Mouse (Mus musculus) lung, adult 18-20 months (tissue): Measurements from ENCODE around the gene Slc22a23.
A peak's percentile ranks its signal among the peaks of the same experiment; 100 is the strongest.

ENCODE experiments used
- DNase-seq, 2 experiments: peaks; one replicate each; pipeline ENCODE4 v3.0.0; 2022; ENCODE audit warnings: mixed read lengths in 2 of 2

The Slc22a23 gene

DNA sequence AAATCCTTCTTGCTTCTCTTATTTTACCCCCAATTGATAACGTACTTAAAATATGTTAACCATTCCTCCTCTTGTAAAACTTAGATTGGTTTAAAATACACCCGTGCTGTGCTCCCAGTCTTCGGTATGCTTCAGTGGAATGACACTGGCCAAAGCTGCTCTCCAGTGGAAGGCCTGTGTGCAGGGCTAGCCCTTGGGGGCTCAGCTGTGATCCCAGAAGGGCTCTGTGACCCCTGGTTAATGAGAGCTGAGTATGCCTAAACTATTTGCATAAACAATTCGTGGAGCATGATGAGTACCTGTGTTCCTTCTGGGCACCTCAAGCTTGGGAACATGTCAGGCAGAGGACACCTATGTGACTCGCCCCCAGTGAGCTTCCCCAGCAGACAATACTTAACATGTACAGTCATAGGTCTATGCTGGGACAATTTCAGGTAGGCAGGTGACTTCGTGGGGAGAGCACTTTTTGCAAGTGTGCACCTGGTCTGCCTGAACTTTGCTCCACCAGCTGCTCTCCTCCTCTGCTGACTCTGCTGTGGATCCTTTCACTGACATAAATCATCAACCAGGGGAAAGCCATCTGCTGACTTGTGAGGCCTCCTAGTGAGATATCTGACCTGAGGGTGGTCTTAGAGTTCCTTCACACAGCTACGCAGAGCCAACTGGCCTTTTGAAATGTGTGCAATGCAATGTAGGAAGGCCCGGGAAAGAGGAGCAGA is 77.9 kb downstream of the Slc22a23 start:
- no peak for DNase-seq

DNA sequence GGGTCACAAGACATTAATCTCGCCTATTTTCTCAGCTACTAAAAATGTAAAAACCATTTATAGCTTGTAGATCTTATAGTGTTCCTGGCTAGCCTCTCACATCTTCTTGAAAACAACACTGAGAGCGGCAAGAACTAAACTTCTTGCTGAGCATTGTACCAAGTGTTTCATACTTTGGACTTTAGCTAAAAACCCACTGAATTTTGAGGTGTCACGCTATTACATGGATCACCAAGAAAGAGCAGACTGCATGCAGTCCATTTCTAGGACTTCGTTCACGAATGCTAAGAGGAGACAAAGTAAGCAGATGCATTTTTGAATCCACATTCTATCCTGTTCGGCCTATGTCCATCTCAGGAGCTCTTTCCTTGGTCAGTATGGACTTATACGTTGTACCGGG is 78.9 kb downstream of the Slc22a23 start:
- DNase-seq = no peak

DNA sequence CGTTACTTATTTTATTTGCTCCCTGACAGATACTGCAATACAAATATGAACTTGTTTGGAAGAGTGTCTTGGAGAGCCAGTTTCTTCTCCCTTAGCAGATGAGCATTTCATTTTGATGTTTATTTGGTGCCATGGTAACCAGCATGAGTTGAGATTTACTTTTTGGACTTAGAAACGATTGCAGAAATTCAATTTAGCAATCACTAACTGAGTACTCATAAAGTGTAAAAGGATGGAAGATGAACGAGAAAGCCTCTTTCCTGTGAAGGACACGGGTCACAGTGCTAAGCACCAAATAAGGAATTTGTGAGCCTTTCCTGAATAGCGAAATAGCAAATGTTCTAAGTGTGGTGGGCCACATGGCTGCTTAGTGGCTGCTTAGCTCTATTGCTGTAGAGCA is 79.4 kb downstream of the Slc22a23 start:
- DNase-seq = no peak

DNA sequence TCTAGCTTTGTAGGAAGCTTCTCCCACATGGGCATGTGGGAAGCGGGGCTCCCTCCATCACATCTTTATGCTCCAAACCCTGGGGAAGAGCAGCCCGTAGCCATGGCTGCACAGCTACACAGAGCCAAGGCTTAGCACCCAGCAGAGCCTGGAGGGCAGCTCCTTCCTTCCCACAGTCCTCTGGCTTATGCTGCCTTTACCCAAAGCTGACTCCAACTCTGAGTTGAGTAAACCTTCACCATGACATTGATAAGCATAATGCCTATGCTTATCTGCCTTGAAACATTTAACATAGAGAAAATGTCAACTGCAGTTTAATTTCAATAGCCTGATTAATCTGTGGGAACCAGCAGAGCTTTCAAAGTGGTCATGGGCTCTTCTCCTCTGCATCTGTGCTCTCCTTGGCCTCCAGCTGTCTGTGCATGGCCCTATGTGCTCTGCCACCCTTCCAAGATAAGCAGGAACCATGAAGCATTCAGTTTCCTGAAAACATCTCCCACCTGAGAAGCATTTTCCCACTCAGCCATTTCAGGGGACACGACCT is 79.9 kb downstream of the Slc22a23 start:
- DNase-seq = no peak

DNA sequence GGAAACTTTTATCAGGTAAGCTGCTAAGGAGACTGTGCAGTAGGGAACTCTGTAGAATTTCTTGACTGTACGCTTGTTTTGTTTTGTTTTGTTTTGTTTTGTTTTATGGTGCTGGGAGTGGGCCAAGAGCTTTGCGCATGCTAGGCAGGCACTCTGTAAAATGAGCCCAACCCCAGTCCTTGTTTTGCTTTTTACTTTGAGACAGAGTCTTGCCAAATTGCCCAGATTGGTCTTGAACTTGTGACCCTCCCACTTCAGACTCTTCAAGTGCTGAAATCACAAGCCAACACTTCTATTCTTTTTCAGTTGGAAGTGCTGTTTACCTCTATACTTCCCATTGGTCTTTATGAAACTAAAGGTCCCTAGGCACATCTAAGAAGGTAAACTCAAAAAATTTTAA is 80.5 kb downstream of the Slc22a23 start:
- peak; percentile 44 to 64 for DNase-seq

DNA sequence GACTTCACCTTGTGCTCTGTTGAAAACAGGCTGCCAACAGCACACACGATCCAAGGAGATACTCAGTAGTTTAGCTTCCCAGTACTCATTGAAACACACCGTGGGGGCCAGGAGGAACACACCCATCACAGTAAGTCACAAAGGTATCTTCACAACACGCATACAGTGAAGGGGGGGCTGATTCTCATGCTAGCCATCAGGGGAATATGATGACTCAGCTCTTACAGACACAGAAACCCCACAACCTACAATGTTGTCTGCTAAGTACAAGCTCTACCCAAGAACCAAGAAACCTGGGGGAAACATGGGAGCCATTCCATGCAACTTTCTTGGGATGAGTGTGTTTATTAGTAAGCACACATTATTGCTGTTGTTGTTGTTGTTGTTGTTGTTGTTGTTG is 86.2 kb downstream of the Slc22a23 start:
- no peak for DNase-seq

DNA sequence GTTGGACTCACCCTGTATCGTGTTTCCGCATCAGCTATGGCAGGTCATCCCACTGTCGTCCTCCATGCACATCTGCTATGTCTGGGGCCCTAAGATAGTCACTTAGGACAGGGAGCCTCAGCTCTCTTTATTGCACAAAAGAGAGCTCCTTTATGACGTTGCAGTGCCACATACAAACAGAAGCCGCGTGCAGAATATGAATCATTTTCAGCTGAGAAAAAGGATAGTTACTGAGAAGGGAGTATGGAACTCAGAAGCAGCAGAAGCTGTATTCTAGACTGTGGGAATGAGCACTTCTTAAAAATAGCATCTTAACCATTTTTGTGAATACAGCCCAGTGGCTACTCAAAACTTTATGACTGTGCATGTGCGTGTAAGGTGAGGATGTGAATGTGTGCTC is 87.8 kb downstream of the Slc22a23 start:
- DNase-seq = no peak

DNA sequence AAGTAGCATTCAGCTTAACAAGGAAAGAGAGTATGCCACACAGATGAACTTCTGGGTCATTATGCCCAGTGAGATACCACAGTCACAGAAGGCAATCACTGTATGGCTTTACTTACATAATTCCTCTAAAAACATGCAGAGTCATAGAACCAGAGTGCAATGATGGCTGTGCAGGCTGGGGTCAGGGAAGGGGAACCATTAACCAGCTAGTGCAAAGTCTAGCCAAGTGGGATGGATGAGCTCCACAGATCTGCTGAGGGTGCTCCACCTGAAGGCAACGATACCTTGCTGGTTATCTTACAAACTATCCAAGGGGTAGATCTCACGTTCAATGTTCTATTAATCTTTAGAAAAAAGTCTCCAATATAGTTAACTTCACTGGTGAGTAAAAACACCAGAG is 88.3 kb downstream of the Slc22a23 start:
- no peak for DNase-seq

DNA sequence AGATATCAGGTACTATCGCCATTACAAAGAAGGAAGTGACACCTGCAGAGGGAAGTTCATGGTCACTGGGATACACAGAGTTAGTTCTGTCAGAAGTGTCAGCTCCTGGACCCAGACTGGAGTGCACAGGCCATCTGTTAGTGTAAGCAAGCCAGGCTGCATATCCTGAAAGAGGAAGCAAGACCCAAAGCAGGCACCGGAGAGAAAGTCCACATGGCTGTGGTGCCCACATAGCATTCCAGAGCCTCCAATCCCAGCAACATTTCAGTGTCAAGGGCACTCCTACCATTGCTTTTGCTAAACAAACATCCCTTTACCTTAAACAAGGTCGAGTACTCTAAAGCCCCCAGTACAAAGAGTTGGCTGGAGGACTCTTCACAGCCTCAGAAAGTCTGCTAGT is 89.7 kb downstream of the Slc22a23 start:
- DNase-seq = peak; percentile 43 to 51

DNA sequence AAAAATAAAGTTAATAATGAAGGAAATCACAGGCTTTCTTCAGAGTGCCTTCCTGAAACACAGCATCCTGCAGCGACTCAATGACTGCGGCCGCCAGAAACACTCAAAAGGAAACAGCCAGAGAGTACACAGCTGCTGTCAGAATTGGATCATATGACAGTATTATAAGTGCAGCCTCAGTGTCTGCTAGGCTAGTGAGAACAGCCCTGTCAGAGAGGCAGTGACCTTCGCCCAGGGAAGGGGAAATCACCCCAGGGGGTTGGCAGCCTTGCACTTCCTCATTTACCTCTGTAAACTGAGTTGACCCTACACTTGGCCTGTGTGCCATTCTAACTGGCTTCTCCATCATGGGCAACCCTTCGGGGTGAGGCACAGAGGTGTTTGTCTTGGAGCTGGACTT is 90.3 kb downstream of the Slc22a23 start:
- DNase-seq = peak; percentile 73 to 75

DNA sequence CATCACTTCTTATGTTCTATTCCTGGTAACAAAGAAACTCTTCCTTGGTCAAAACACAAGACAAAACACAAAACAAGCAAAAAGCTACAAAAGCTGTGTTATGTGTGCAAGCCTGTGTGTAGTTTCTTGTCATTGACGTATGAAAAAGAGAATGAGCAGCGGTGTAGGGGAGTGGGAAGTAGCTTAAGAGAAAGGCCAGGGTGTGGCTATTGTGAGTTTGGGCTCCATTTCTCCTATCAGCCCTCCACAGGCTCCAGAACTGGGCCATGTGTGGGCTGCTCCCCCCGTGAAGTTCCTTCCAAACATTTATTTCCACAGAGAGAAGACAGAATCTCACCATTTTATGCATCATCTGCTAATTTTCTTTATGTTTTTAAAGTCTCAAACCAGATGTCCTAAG is 91.2 kb downstream of the Slc22a23 start:
- no peak for DNase-seq

DNA sequence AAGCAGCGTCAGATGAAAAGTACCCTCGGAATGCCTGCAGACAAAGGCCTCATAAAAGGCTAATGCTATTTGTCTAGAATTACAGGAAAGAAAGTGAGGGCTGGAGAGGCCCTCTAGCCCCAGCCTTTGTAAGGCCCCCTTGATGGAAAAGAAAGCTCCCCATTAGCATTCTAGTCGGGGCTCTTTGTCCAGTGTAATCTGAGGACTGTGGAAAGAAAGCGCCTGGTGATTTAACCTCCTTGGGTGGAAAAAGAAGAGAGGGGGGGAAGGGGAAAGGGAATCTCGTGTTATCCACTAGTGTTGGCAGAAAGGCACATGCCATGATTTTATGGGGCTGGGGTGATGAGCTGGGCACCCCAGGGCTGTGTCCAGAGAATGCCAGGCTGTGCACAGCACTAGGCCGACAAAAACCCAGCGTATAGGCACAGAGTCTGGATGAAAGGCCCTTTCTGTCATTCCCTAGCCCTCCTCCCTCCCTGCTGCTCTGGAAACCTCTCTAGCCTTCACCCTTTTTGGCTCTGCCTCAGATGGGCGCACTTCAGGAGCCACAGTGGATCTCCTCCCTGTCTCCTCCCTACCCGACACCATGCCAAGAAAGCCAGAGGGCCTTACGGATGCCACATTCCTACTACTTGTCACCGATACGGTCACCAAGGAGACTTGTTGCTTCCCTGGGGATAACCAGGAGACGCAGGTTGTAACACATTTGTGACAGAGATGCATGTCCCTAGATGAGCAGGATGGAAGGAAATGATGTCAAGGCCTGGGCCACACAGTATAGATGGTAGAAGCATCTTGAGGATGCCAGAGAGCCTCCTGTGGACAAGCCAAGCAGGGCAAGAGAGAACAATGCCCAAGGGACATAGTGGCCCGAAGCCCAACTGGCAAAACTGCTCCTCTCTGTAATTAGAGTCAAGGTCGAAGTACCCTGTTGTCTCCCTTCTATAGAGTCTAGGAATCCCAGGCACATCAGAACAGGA is 95.8 kb downstream of the Slc22a23 start:
- DNase-seq = peak in 1 of 2 experiments; percentile 37

DNA sequence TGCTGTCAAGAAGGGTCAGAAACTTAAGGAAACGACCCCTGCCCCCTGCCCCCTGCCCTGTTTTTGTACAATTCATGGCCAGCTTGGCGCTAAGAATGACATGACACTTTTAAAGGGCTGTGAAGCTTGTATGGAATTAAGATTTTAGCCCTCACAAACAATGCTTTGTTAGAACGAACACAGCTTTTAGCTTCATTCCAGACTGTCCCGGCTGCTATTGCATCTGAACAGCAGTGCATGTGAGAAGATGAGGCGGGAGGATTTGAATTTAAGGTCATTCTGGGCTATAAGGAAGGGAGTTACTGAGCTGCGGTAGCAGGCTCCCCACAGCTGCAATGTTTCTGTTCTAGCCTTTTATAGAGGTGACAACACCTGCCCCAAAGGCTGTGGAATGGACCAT is 96.9 kb downstream of the Slc22a23 start:
- no peak for DNase-seq

DNA sequence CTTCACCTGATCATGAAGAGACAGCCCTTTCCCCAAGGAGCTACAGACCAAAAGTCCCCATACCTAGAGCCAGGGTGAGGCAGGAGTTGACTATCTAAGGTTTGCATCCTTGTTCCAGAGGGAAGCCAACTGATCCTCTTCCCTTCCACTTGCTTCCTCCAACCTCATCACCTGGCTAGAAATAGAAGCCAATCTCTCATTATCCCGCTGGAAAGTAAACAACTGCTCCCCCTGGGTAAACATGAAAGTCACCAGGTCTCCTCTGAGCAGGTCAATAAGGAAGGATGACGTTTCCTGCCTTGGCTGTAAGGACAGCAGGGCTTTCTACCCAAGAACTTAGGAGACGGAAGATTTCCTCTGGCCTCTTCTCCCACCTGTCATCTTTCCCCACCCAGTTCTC is 98.2 kb downstream of the Slc22a23 start:
- peak in 1 of 2 experiments; percentile 54 for DNase-seq

DNA sequence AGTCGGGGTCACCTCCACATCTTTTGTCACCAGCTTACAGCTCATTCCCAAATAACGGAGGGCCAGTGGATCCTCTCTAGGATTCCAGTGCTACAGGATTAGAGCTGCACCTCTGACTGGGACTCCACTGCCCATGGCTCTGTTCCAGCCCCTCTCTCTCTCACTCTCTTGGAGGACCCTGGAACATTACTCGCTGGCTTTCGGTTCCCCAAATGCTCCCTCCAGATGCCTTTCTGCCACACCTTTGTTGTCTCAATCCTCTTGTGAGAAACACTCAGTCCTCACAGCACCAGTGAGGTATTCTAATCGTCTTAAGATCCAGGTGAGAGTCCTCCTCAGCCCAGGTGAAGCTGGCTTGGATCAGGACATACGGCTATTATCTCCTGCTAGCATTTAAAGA is 99.8 kb downstream of the Slc22a23 start:
- peak; percentile 63 to 71 for DNase-seq

DNA sequence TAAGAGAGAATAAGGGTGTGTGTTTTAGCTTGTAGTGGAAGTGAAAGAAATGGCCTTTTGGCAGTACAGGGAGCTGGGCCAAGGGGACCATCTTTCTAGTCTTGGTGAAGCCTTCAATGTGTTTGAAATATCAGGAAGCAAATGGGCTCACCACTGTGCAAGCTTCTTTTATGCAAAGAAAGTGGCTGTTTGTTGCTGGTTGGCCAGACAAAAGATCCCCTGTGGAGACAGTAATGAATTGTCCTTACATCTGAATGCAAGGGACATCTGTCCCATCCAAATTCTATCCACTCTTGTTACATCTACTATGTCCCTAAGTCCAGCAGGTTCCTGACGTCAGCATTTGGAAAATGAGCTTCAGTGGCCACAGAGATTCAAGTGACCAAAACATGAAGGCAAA is 100.8 kb downstream of the Slc22a23 start:
- DNase-seq = no peak

DNA sequence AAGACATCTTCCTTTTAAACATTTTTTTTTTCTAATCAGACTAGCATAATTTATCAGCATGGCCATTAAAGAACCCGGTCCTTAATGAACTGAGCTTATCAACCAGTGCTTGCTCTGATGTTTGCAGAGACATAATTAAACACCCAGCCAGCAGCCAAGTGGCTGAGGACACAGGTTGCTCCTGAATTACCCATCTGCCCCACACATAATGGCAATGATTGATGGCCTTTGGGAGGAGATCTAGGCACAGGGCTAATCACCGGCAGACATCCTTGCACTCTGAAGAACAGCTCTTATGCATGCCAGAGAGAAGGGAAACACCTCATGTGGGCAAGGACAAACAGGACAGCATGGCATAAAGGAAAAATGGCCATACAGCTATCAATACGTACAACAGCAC is 102.8 kb downstream of the Slc22a23 start:
- no peak for DNase-seq

DNA sequence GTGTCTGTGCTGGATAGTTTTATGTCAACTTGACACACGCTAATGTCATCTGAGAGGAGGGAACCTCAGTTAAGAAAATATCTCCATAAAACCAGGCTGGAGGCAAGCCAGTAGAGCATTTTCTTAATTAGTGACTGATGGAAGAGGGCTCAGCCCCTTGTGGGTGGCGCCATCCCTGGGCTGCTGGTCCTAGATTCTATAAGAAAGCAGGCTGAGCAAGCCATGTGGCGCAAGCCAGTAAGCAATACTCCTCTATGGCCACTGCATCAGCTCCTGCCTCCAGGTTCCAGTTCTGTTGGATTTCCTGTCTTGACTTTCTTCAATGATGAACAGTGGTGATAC is 104.9 kb downstream of the Slc22a23 start:
- no peak for DNase-seq

DNA sequence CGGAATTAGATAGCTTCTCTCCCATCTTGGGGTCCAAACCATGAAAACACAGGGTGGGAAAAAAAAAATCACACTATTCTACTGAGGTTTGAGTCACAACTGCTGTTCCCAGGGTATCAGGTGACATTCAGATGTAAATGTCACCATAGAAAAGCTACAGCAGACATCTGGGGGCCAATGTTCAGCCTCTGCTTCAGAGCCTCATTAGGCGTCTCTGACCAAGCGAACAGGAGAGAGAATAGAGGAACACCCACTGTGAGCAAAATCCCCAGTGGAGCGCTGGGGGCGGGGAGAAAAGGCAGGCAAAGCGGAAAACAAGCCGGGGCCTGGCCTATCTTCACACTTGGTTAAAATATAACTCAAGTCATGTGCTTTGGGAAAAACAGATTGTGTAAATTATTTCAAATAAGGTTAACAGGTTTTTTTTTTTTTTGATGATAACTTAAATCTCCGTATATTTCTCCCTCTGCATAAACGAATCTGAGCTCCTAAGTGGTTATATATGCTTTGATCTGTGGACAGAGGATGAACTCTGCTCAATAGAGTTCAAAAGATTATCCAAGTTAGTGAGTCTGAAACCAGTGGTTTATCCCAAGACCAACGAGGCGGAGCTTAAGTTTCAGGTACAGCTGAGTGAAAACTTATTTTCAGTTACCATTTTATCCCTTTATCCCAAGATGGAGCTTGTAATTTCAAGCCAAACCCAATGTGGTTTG is 105.5 kb downstream of the Slc22a23 start:
- DNase-seq = no peak

DNA sequence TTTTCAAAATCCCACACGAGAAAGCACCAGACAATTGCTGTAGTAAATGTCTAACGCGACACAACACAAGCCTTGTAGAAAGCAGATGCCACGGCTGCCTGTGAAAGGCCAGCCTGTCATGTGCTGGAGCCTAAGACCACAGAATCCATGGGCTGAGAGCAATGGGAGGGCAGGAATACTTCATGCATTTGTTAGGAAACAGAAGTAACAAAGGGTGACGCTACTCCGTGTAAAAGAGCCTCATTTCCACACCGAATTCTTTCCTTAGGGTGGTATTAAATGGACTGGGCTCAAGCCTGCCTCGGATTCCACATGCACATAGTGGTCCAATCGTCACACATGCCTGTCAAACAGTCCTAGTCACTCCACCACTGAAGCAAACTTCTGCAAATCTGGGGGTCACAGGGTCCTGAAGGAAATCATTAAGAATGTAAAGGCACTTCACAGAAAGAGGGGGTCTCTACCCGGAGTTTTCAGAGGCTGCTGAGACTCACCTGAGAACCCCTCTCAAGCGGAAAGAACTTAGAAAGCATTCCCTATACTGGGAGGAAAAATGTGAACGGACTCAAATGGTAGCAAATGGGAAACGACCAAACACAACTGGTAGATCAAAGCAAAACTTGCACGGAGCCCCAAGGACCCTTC is 106.2 kb downstream of the Slc22a23 start:
- no peak for DNase-seq

DNA sequence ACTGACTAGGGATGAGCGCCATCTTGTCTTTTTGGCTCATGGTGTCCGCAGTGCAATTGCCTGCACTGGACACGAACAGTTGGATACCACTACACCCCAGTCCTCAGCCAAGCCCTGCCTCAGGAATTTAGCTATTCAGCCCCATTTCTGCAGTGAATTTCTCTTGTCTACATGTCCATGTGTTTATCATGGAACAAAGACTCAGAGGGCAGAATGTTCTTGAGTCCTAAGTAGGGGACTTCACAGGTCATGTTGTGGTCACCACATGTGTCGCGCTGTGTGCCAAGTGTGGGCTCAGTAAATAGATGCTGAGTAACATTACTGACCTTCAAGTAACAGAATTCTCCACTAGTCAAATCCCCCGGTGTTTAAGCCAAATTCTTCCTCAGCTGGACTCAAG is 109.9 kb downstream of the Slc22a23 start:
- no peak for DNase-seq

DNA sequence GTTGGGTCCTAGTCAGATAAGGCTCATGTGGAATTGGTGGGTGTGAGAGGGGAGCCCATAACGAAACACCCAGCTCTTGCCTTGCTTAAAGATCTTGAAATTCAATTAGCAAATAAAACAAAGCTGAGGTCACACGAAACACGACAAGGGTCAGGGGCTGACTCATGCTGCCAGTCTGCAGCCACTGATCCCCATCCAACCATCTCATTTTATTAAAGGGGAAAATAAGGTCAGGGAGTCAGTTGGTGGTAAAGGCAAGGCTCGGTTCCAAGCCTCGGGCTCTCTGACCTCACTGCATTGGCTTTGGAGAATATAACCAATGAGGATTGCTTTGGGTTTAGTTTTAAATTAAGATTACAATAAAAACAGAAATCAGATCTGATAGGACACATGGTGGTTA is 110.5 kb downstream of the Slc22a23 start:
- no peak for DNase-seq

DNA sequence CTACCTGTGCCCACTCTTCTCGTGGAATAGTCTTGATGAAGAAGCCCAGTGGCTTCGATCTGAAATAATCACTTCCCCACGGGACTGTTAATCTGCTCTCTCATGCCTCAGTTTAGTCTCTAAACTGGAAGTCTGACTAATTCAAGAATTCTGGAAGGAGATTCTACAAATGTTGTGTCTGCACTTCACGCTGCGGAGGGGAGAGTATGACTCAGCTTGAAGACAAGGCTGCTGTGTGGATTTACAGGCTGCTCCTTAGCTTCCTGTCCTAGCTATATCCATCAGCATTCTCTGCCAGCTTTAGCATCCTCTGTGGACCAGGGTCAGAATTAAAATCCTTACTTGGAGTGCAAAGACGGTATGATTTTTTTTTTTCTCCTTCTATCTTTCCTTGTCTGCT is 112.0 kb downstream of the Slc22a23 start:
- no peak for DNase-seq
